Mouse (Mus musculus) adrenal gland, postnatal 14 days (tissue): ENCODE data around the gene Gm266. TPM values are rescaled to one million over a fixed set of nuclear protein-coding genes. Genes with fewer than 3 reads are reported as not detected.

Experiments
- DNase-seq: peaks from one replicate; pipeline ENCODE4 v3.0.0; 2021; ENCODE audit warnings: mixed read lengths
- total RNA-seq: library from RNA; stranded (reverse); gene quantifications from 2 replicates; pipeline ENCODE4 v1.2.3, GENCODE M21; 2021

The Gm266 gene
- total RNA-seq, 1 experiment from 2014 or later: not detected

DNA sequence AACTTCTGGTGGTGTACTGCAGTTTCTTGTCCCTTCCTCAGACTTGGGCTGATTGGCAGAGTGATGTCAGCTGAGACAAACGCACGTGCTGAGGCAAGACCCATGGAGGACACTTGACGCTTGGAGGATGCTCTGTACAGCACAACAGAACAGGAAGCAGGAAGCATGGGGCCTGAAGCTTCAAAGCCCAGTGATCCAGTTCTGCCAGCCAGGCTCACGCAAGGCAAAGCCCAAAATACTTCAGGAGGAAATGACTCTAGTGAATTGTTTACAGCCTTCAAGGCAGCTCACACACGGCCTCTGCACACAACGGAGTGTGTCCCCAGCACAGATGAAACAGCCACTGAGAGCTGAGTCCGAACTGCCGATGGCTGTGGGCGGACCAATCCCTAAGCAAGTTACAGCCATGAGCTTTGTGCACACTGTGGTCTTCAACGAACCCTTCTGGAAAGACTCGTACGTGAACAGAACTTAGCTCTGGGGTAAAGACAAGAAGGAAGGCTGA is 17.5 kb upstream of the Gm266 start:
- DNase-seq: no peak

DNA sequence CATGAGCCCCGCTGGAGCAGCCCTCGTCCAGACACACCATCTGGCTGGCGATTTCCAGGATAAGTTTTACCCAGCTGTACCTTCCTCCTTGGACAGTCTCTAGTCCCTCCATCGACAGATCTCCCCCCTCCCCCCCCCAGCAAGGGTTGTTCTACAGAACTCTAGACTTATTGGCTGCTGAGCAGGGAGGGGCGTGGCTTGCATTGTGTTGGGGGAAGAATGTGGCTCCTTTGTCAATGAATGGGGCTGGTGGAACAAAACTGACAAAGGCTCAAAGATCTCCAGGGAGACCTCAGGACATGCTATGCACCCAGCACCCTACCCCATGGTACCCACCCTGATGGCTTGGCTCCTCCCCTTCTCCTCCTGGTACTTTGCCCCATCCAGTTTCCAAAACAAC is 15.1 kb upstream of the Gm266 start:
- no peak for DNase-seq

DNA sequence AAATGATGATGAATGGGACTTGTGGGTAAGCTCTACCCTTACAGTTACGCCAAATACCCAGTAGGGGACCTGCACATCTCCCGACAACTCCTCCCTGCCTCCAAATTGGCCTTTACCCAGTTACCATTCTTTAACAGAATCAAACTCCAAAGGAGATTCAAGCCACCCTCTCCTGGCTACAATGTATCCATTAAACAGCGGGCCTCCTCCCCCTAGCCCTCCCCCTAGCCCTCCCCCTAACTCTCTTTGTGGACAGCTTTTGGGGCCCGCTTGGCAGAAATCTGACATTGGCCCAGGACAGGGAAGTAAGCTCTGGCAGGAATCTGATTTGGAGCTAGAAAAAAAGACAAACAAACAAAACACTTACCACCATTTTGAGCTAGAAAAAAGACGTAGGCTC is 14.0 kb upstream of the Gm266 start:
- no peak for DNase-seq

DNA sequence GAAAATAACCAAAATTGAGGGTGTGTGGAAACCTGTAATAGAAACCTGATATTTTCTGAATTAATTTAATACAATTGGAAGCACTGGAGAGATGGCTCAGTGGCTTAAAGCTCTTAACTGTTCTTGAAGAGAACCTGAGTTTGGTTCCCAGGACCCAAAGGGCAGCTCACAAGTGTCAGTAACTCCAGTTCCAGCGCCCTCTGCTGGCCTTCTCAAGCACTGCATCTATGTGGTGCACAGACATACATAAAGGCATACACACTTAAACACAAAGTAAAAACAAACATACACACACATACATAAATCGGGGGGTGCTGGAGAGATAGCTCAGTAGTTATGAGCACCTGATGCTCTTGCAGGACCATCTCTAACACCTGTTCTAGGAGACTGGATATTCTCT is 11.5 kb upstream of the Gm266 start:
- DNase-seq: no peak

DNA sequence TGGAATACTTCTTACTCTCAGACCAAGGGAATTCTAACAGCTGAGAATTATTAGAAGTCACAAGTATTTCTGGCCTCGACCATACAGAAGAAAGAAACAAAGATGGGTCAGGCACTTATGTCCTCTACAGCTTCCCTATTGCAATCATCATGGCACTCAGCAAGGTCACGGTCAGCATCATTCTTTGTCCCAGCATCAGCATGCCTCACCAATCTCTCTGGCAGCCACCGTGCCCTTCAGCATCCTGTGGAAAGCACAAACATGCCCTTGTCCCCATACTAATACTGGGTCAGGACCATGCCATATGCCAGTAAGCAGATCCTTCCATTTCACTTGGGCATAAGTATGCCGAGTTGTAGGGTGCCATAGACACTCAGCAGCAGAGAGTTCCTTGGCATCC is 9.3 kb upstream of the Gm266 start:
- DNase-seq: peak; percentile 51

DNA sequence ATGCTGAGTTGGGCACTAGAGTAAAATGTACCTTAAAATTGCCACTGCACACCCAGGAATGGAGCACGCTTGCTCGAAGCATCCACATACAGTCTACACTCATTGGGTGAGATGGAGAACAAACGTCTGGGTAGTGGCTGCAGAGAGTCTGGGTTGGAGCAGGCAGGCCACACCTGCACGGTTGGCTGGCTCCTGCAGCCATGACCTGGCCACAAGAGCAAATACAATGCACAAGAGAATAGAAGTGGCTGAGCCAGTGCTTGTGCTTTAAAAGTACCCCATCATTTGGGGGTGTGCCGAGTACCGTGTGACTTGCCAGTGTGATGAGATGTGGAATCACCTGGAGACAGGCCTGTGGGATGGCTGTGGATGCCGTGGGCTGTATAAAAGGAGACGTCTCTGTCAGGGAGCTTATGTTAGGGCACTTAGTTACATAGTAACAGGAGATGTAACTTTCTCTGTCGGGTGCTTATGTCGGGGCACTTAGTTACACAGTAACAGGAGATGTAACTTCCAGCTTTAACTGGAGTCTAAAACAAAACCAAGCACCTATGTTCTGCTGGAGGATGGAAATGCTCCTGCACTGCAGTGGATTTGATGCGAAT is 3.7 kb upstream of the Gm266 start:
- no peak for DNase-seq

DNA sequence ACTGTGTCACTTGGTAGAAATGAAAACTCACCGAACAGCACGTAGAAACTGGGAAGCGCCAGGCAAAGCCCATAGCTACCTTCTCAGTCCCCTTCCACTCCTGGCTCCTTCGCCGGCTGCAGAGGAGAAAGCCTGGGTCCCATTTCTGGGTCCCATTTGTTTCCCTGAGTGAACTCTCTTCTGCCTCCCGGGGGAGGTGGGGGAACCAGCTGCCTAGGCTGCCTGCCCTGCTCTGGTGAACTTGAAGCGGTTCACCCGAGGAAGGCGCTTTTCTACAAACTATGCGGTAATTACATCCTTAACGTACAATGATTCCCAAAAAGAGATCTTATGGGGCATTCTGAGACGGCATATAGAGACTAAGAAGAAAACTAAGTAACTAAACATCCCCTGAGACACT is 832 bp upstream of the Gm266 start:
- DNase-seq: no peak

DNA sequence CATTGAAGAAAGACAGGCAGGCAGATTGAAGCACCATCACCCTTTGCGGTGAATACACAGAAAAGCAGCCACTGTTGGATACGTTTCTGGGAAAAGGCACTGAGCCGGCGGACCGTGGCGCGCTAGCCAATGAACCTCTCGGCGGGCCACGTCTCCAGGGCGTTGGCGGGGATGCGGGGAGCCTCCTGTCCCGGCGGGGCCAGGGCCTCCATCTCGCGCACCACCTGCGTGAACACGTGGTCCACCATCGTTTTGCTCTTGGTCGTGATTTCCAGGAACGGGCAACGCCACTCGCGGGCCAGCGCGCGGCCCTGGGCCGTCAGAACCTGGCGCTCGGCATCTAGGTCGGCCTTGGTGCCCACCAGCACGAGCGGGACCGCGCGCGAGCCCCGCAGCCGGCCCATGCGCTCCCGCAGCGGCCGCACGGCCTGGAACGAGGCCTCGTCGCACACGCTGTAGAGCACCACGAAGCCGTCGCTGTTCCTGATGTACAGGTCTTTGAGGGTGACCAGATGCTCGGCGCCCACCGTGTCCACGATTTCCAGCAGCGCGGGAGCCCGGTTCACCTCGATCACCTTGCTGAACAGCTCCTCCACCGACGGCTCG is 474 bp downstream of the Gm266 start:
- no peak for DNase-seq

DNA sequence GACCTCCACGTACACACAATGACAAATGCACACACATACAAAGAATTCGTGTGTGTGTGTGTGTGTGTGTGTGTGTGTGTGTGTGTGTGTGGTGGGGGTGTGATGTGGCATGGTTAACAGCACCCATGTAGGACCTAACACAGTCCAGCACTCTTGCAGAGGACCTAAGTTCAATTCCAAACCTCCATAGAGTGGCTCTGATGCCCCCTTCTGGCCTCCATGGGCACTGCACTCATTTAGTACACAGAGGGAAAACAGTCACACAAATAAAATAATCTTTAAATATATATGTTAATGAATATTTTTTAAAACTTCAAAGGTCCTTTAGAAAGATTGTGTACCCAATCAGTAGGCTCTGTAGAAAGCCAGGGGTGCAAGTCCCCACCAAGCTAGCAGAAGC is 5.7 kb downstream of the Gm266 start:
- peak; percentile 66 for DNase-seq

DNA sequence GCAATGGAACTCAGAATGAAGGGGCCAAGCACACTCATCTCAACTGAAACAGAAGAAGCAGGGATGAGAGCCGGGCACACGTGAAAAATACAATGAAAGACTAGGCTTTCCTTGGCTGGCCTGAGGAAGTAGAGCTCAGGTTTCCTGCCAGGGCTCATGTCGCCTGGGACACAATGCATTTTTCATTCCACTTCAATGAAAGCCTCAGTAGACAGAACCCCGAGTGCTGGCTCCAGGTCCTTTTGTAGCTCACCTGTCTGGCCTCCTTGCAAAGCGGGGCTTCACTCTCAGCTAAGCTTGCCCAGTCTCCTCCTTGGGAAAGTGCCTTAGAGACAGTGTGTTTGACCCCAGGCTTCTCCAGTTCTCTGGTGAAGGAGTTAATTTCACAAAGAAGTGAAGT is 6.7 kb downstream of the Gm266 start:
- no peak for DNase-seq

DNA sequence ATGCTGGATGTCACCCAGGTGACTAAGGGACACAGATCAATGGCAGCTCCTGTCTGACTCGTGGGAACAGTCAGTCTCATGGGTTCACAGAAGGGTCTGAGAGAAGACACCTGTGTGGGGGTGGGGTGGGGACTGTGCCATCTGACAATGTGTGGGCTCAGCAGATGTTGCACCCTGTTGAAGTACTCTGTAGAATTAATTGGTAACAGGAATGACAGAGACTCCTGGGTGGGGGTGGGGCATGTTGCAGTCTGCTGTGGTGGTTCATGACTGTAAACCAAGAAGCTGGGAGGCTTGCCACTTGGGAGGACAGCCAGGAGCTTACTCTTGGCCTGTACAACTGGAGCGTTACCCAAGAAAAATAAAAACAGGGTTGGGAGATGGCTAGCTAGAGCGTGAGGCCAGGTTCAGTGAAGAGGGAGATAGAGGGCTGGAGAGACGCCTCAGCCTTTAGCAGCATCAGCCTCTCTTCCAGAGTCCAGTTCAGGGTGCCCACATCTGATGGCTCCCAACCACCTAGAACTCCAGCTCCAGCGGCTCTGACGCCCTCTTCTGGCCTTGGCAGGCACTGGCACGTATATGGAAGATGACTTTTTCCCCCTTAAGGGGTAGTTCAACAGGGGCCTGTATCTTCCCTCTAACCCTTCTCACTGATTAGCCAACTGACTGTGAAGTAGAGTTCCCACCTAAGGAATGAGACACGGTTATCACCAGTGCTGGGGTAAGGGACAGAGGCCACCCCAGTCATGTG is 10.6 kb downstream of the Gm266 start:
- peak; percentile 80 for DNase-seq

DNA sequence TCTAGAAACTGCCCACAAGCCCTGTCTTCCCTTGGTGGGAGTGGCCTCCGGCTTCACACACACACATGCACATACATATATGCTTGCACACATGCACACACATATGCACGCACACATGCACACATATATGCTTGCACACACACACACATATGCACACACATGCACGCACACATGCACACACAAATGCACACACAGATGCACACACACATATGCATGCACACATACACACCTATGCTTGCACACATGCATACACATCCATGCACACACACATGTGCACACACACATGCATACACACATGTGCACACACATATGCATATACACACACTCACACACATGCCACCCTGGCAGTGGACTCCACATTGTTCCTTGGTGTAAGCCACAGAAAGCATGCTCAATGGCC is 11.2 kb downstream of the Gm266 start:
- no peak for DNase-seq

DNA sequence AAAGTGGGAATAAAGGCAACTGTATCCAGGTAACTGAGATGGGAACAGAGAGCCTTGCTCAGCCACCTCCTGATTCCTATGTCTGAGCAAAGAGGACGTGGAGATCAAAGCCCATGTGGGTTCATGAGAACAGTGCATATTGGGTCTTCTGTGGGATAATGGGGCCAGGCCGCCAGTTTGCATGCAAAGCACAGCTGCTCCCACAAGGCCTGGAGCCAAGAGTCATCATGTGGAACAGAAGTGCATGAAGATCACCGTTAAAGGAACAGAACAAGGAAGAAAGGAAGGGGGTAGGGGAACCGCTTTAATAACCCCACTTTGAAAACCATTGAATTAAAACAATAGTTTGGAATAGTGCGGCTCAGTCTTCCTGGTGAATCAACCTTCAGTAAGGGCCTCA is 12.7 kb downstream of the Gm266 start:
- DNase-seq: no peak

DNA sequence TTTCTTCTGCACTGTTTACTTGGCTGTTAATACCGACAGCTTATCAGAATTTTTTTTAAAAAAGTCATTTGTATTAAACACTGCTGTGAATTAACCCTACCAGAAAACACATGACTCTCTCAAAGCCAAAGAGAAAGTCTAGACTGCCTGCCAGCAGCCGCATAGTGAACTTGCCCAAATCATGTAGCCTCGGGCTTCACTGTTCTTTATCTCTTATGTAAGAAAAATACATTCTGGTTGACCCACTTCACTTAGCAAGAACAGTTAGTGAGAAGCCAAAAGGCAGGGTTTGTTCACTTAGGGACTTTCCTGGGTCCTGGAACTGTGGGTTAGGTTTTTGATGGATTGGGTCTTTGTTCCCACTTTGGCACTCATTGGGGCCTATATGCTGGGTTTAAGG is 13.9 kb downstream of the Gm266 start:
- no peak for DNase-seq

DNA sequence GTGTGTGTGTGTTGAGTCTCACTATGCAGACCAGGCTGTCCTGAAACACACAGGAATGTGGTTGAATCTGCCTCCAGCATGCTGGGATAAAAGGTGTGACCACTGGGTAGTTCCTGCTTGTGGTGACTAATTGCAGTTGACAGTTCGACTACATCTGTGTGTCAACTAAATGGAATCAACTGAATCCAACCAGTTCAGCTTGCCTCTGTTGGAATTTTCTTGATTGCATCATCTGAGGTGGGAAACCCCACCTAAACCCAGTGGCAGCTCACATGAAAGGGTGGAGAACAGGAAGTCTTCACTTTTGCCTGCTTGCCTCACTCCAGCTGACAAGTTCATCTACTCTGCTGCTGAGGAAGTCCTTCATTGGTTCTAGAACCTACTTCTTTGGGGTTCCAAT is 14.5 kb downstream of the Gm266 start:
- no peak for DNase-seq

DNA sequence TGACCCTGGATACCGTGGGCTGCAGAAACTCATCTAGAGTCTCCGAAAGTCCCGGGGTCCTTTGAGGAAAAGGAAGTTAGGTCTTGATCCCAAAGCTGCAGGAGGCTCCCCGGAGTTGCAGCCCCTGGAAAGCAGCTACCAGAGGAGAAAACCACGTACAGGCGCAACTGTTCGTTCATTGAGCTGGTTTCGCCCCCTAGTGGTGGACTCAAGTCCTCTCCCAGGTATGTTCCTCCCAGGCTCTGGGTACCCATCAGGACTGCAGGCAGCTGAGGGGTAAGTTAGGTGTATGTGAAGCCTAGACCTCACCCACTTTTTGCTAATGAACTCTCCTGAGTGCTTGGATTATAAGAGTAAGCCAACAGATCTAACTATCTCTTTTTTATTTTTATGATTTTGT is 16.1 kb downstream of the Gm266 start:
- DNase-seq: peak; percentile 85

DNA sequence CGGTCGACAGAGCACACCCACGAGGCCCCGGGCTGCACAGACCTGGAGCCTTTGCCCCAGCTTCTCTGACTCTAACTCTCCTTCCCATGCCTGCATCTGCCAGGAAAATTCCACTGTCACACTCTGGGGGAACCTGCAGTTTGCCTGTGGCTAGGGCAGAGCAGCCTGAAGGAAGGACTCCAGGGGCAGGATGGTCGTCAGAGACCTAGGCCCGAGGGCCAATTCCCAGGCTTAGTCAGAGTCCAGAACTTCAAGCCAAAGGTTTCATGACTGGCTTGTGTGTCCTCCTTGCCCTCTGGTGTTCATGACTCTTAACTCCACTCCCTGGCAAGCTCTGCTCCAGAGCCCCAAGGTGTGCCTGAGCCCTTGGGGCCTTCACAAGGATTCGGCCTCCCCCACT is 17.4 kb downstream of the Gm266 start:
- no peak for DNase-seq

DNA sequence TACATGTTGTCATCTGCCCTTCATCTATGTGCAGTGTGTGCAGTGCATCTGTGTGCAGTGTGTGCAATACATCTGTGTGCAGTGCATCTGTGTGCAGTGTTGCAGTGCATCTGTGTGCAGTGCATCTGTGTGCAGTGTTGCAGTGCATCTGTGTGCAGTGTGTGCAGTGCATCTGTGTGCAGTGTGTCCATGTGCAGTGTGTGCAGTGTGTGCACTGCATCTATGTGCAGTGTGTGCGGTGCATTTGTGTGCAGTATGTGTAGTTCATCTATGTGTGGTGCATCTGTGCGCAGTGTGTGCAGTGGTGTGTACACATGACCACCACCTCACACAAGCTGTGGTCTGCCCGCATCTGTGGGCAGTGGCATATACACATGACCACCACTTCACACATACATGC is 19.3 kb downstream of the Gm266 start:
- DNase-seq: no peak

DNA sequence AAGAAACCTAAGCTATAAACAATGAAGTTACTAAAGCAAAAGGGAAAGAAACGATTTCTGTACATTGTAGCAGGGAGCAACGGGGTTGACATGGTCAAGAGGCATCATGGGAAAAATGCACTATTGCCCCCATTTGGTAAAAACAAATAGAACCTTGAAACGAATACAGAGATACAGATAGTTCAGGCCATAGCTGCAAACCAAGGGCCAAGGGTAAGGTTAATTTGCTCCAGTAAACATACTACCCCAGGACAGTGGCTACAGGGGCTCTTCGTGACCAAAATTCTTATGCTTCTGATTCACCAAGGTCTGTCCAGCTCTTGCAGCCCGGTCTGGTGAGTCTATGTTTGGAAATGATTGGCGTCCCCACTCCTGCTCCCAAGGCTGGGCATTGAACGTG is 22.1 kb downstream of the Gm266 start:
- DNase-seq: no peak

DNA sequence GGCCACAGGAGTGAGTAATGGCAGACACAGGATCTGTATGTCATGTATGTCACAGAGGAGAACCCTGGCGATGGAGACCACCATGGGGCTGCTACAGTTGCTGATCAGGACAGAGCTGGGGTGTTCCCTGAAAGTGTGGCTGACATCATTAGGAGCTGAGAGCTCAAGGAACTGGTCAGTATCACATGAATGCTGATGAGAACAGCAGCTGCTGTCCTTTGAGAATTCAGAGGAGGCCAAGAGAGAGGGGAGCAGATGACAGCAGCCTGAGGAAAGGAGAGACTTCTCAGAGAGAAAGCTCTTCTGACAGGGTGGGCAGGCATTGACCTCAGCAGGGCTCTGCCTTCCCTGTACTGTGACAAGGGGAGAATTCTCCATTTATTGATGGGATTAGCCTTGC is 27.9 kb downstream of the Gm266 start:
- DNase-seq: no peak

DNA sequence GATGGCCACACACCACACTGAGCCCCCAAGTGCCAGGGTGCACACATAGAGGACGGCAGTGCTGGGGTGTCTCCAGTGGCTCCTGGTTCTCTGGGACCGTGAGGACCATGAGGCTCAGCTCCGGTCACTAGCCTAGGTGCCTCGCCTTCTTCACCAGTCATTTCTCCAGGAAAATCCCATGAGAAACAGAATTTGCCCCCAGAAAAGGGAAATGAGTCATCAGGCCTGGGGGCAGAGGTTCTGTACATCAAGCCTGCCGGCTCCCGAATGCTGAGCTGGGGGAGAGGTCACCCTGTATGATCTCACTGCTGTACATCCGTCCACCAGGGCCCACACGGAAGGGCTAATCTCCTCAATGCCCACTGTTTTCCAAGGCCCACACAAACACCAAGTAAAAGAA is 29.8 kb downstream of the Gm266 start:
- DNase-seq: no peak

DNA sequence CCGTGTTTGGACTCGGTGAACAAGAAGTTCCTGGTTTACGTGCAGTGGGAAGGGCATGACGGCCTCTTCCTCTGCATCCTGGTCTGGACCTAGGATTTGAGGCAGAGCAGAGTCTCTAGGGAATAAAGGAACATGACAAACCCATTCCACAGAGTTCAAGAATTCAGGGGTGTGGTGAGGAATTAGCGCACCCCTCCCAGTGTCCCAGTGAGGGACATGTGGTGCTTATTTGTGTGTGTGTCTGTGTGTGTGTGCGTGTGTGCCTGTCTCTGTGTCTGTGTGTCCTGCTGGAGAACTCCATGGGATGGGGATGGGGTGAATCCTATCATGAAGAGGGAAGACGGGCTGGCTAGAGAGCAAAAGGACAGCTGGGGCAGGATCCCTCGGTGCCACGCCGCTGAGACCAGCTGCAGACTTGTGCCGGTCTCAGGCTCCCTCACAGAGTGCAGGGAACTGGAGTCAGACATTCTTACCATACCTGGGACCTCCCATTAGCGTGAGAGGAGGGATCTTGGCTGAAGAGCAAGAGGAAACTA is 30.2 kb downstream of the Gm266 start:
- DNase-seq: no peak

DNA sequence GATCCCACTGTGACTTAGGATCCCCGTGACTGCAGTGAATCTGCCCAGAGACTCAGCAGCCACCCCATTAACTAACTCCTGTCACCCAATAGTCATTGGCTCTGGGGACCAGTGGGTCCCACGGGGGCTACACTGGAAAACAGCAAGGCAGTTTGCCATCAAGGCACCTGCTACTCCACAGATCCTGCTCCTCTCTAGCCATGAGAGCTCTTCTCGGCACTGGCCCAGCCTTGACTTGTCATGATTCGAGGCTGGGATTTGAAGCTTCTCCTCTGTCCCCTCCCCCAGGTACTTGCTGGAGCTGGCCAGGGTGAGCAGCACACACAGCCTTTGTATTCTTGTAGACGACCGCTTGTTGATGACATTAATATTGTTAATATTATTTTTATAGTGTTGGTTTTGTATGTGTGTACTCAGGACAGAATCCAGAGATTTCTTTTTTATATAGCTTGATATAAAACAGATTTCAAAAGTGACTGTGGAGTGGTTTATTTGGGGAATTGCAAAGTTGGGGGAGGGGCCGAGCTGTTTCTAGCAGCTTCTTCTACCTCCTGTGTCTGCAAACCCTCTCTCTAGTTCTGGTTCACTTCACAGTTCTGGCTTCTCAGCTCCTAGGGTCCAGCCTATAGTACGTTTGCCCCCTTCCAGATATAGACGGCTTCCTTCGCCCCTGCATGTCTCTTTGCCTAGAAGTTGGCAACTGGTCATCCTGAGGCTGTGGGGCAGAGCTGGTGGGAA is 30.9 kb downstream of the Gm266 start:
- no peak for DNase-seq
